Mouse (Mus musculus) brain, embryonic 14.5 days (tissue): ENCODE measurements around the gene Abhd5.

Experiments
- CTCF ChIP-seq: fragments of 200-500 bp; IDR thresholded peaks from 2 replicates; pipeline ENCODE4 v1.5.1; 2012; ENCODE audit warnings: inconsistent platforms, mild to moderate bottlenecking, moderate library complexity, borderline replicate concordance; ENCODE audit not compliant: insufficient read depth, insufficient read length; ENCODE audit errors: extremely low read depth
- POLR2A ChIP-seq: fragments of 200-500 bp; IDR thresholded peaks from 2 replicates; pipeline ENCODE4 v1.6.1; 2012; ENCODE audit warnings: mild to moderate bottlenecking, inconsistent platforms, borderline replicate concordance; ENCODE audit not compliant: poor library complexity, insufficient read depth, insufficient read length, severe bottlenecking; ENCODE audit errors: extremely low read depth

GRCm38 (mm10) chr9:122415056-122415775 lies 63.8 kb downstream of the Abhd5 start:
- no peak for TF ChIP-seq CTCF
- no peak for TF ChIP-seq POLR2A
